Mouse (Mus musculus): ENCODE results near the gene Nkx1-1.

DNA sequence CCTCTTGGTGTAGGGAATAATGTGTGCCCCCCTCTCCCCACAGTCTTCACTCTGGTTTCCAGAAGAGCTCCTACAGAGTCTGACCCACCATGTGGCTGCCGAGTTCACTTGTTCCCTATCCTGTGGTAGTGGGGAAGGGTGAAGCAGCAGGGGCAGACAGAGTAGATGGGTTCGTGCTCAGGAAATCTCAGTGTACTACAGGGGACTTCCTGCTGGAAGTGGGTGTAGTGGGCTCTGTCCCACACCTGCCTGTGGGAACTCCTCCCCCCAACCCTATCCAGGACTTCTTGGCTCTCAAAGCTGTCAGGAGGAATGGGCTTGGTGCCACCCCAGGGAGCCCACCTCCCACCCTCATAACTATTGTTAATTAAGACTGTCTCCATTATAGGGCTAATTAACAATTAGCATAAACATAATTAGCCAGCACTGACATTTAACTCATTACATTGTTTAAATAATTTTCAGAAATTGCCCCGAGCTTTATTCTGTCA is 24.4 kb upstream of the Nkx1-1 start:
- TF ChIP-seq CTCF (IDR thresholded peaks at IDR 0.05; ENCODE audit: low read depth, low read length) (no peak), POLR2A (IDR thresholded peaks at IDR 0.05; ENCODE audit: borderline replicate concordance, low read depth, low read length) (no peak)
